Comparison of ENCODE assay signal across 8 mouse cellular contexts in the genomic region with DNA sequence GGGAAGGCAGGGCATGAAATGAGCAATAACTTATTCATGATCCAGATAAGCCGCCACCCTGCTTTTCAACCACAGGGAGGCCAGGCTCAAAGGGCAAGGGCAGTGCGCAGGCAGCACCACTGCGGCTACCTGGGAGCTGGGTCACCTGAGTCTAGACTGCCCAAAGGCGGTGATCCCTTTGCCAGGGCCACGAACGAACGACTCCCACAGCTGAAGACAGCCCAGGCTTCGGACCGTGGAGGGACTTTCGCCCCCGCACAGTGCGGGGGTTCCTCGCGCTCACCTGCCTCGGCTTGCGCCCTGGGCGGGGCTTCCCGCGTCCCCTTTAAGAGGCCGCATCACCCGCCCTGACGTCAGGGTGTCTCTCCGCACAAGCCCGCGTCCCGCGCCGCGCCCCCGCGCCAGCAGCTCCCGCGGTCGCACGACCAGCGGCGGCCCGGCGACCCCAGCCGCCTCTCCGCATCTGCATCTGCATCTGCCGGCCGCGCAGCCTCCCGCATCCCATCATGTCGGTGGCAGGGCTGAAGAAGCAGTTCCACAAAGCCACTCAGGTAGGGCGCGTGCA. TPM values are rescaled to one million over a fixed set of nuclear protein-coding genes. Genes with fewer than 3 reads are reported as not detected.
A peak's percentile ranks its signal among the peaks of the same experiment; 100 is the strongest.
DNase-seq lines count a peak whose midpoint lies in the region; ATAC-seq lines count a peak whose summit lies in the region.

A gene (plus strand): TSS at position 56 of the 565 bp plus-strand sequence.

- ATAC-seq in frontal cortex, adult (ENCODE audit: low TSS enrichment), result peak; percentile 79
- peak; percentile 93 for ATAC-seq in intestine, embryonic 15.5 days
- ATAC-seq in stomach, embryonic 16.5 days (ENCODE audit: insufficient read depth, low FRiP score), result peak; percentile 87
- no peak for ATAC-seq in megakaryocyte-erythroid progenitor cell, adult 5-6 weeks (replicated peaks; ENCODE audit: low FRiP score, low TSS enrichment, poor library complexity, severe bottlenecking)

- H3K4me3 ChIP-seq in intestine, embryonic 15.5 days (replicated peaks), result peak within 1 kb of the TSS; percentile 74
- H3K4me3 ChIP-seq in midbrain, embryonic 10.5 days, result peak within 1 kb of the TSS; percentile 73
- H3K4me3 ChIP-seq in stomach, embryonic 16.5 days (replicated peaks; ENCODE audit: low read length), result peak within 1 kb of the TSS; percentile 74

- peaks cover 13% of the 10 kb centered on the region; the same call in 1 of the 2 replicates for H3K27me3 ChIP-seq in intestine, embryonic 15.5 days (replicated peaks)
- H3K27me3 ChIP-seq in midbrain, embryonic 10.5 days (ENCODE audit: low read depth, poor library complexity, severe bottlenecking), result peaks cover 65% of the 10 kb centered on the region
- peaks cover 22% of the 10 kb centered on the region for H3K27me3 ChIP-seq in stomach, embryonic 16.5 days (ENCODE audit: control insufficient read depth, insufficient read depth, low read length)

- WGBS in intestine, embryonic 15.5 days, result under 1% methylated on average over 48 of the region's 48 CpGs
- WGBS in midbrain, embryonic 10.5 days, result under 1% methylated on average over 48 of the region's 48 CpGs
- under 1% methylated on average over 48 of the region's 48 CpGs for WGBS in stomach, embryonic 16.5 days

- H3K4me1 ChIP-seq in intestine, embryonic 15.5 days (replicated peaks), result 0 out of 2 replicates have a peak, but pooled peaks cover 6% of the 10 kb centered on the region
- H3K4me1 ChIP-seq in midbrain, embryonic 10.5 days, result peaks cover 14% of the 10 kb centered on the region
- H3K4me1 ChIP-seq in stomach, embryonic 16.5 days (ENCODE audit: control insufficient read depth, insufficient read depth, low read length), result no peaks in the 10 kb centered on the region

- no peaks in the 10 kb centered on the region for H3K36me3 ChIP-seq in intestine, embryonic 15.5 days
- no peaks in the 10 kb centered on the region for H3K36me3 ChIP-seq in midbrain, embryonic 10.5 days
- no peaks in the 10 kb centered on the region for H3K36me3 ChIP-seq in stomach, embryonic 16.5 days (ENCODE audit: control insufficient read depth, insufficient read depth, low read length)

- peak; percentile 85 for DNase-seq in ZHBTc4 (ENCODE audit: low read depth, low spot score)
- DNase-seq in cerebellum, adult 18-20 months, result peak; percentile 88 to 94
- DNase-seq in left cerebral cortex, postnatal 10 days (ENCODE audit: extremely low spot score in 1 of 2, low spot score in 2 of 2), result peak; percentile 44 to 84
- DNase-seq in midbrain, embryonic 10.5 days (ENCODE audit: low spot score), result peak; percentile 58

- intact Hi-C loops in left cerebral cortex, postnatal 10 days (cut with DNase I), result loop anchor here (5.0 kb wide), 2 partner anchors 122 to 172 kb away; no protein-coding TSS in a partner anchor

- no peaks in the 10 kb centered on the region for H3K9me3 ChIP-seq in intestine, embryonic 15.5 days
- no peaks in the 10 kb centered on the region for H3K9me3 ChIP-seq in midbrain, embryonic 10.5 days (replicated peaks)
- H3K9me3 ChIP-seq in stomach, embryonic 16.5 days (replicated peaks; ENCODE audit: control insufficient read depth, low read length), result no peaks in the 10 kb centered on the region

- H3K9ac ChIP-seq in intestine, embryonic 15.5 days, result peak within 1 kb of the TSS; percentile 55
- H3K9ac ChIP-seq in stomach, embryonic 16.5 days (ENCODE audit: low read length), result peak within 1 kb of the TSS; percentile 79

- peak within 1 kb of the TSS; percentile 67 for H3K27ac ChIP-seq in intestine, embryonic 15.5 days
- peak within 1 kb of the TSS; percentile 78 for H3K27ac ChIP-seq in midbrain, embryonic 10.5 days (replicated peaks)
- H3K27ac ChIP-seq in stomach, embryonic 16.5 days (ENCODE audit: low read length), result no peak within 1 kb of the TSS; the same call in 1 of the 2 replicates

- H3K4me2 ChIP-seq in intestine, embryonic 15.5 days (replicated peaks), result peak within 1 kb of the TSS; percentile 95
- peak within 1 kb of the TSS; percentile 96 for H3K4me2 ChIP-seq in stomach, embryonic 16.5 days (ENCODE audit: low read depth, low read length)

RNA-seq across cellular contexts. Expression of the gene that starts here (rescaled TPM):
- 16.7 and 18.4 TPM in 2 replicates for polyA plus RNA-seq in intestine, embryonic 15.5 days (2015; fragmentation: Nextera tagmentation; extraction: Ambion mirVana)
- 100 to 1,000 TPM; 256 to 261 TPM for total RNA-seq in left cerebral cortex, postnatal 10 days (2021)
- polyA plus RNA-seq in midbrain, embryonic 10.5 days (2016; fragmentation: Nextera tagmentation; extraction: Ambion mirVana), result 3.0 and 5.6 TPM in 2 replicates
- 11.4 and 16.7 TPM in 2 replicates for polyA plus RNA-seq in stomach, embryonic 16.5 days (2015; fragmentation: Nextera tagmentation; extraction: Ambion mirVana)
- not detected in 2 replicates for total RNA-seq in megakaryocyte-erythroid progenitor cell, adult 5-6 weeks (2014; fragmentation: Nextera tagmentation)
- not detected in 2 replicates for total RNA-seq in megakaryocyte-erythroid progenitor cell, adult 5-6 weeks (2017)

Comparison
In these comparisons a context has a peak if more than half of its experiments do, and no peak if none do; other contexts are left out.
1. RNA of the gene that starts here (total RNA-seq): 256 to 261 TPM in left cerebral cortex, postnatal 10 days; not detected in megakaryocyte-erythroid progenitor cell, adult 5-6 weeks; every median in the first group is over 100 times any median in the second.
2. Peak in every context shown above with its lines, with median percentiles within 50 percentile points of each other: DNase-seq and H3K4me3 ChIP-seq.